Mouse (Mus musculus) T-helper 1 cell (primary cell): ENCODE results near the gene Wdr41.

Experiments used
- in situ Hi-C: fragments of 300-600 bp; cut with MboI, MseI; formaldehyde crosslinking; loops from one replicate; pipeline ENCODE4 v1.15.1; 2025; ENCODE audit warnings: high pct_unique_total_duplicates

The Wdr41 gene

DNA sequence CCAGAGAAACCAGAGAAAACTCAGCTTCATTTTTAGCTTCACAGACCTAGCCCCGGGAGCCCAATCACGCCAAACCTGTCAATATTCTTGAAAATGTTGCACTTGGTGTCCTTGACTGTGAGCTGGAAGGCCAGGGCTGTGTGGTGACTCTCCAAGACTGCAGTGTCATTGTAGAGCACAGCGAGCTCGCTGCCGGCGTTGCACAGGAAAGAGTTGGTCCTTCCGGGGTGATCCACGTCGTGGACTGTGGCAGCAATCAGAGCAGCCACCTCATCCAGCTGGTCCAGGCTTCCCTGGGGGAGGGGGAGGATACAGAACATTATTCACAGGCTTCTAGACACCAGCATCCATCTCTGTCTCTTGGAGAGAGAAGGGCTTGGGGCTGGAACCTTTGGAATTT lies 58.0 kb downstream of the Wdr41 start:
- in situ Hi-C loops, result no loop called here

- in situ Hi-C loops, result no loop called here
Measured at GRCm38 (mm10) chr13:95034715-95035114, 58.6 kb downstream of the Wdr41 start.

- in situ Hi-C loops, result no loop called here
Measured at GRCm38 (mm10) chr13:95038200-95038599, 62.1 kb downstream of the Wdr41 start.

- in situ Hi-C loops, result loop anchor here (10.0 kb wide), 1 partner anchor 1235 kb away; no protein-coding TSS in a partner anchor
Measured at GRCm38 (mm10) chr13:95040140-95040738, 64.1 kb downstream of the Wdr41 start.

GRCm38 (mm10) chr13:95044108-95044507 lies 68.0 kb downstream of the Wdr41 start:
- in situ Hi-C loops, result loop anchor here (10.0 kb wide), 1 partner anchor 1231 kb away; no protein-coding TSS in a partner anchor

DNA sequence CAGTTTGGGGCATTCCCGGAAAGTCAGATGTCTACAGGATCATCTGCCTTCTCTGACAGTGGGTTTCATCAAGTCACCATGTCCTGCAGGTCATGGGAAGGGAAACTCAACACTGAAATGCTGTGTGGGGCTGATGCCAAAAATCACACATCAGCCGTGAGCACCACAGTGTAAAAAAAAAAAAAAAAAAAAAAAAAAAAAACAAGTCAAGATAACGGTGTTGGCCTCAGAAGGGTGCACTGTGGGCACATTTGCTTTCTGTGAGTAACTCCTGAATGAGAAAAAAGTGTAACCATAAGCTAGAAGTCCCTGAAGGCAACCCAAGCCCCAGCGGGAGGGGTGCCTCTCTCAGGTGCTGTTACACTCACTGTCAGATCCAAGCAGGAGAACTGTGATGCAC lies 74.3 kb downstream of the Wdr41 start:
- in situ Hi-C loops, result no loop called here

DNA sequence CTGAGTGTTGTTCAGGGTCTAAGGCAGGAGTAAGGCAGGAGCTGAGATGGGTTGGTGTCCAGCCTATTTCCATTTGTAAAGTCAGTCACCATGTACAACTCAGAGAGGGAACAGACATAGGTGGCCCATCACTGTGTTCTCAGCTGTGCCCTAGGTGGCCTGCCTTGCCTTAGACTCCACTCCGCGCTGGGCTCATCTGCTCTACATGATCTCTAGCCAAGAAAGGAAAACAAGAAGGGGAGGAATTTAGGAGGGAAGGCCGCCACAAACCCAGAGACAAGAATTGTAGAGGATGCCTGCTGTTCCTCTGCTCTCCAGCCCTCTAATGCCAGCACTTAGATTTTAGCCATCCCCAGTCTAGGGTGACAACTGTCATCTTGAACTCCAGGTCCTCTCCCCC lies 76.3 kb downstream of the Wdr41 start:
- in situ Hi-C loops, result no loop called here

DNA sequence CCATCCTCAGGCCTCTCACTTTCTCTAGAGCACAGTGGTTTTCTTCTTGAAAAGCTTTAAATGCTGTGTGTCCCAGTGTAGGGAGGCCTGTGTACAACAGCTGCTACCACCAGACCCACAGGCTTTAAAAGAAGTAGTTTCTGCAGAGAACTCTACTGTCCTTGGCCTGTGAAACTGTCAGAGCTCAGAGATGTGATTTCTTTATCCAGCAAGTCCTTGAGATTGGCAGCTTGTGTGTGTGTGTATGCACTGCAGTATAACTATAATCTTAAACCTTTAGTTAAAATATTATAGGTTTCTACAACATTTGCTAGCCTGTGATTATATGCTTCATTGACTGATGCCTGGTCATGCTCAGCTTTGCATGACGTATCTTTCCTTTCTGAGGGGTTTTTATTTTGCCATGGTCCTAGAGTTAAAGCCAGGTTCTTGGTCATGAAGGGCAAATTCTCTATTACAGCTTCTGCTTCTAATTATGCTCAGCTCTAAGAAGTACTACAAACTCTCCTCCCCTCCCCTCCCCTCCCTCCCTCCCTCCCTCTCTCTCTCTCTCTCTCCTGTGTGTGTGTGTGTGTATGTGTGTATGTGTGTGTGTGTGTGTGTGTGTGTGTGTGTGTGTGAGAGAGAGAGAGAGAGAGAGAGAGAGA lies 79.7 kb downstream of the Wdr41 start:
- in situ Hi-C loops, result no loop called here

DNA sequence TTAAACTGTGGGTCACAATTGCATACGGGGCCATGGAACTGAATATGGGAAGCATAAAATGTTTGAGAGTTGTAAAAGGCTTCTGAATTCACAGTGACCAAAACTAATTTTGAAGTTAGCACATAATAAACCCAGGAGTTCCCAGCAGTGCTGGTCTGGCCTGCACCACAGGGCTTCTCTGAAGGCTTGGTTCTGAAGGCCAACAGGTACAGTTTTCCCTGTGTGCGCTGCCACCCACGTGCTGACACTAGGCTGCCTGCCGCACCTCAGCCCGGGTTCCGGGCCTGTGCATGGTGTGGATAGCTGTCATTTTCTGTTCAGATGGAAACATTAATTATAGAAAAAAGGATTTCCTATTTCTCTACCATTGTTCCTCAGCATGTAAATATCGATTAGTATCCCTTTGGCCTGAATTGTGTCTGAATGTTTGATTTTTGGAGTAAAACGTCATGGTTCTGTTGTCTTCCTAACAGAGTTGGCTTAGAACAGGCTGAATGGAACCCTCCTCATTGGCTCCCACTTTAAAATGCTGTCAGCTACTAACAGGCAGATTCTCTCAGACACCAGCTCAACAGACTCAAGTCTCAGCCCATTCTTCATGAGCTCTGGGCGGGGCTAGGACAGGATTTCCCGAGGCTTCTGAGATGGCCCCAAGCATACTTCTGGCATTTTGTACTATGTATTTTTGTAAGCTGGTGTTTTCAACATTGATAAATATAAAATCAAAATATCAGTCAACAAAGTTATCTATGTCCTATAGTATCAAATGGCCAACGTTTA lies 80.5 kb downstream of the Wdr41 start:
- in situ Hi-C loops, result no loop called here

GRCm38 (mm10) chr13:95058885-95059284 lies 82.7 kb downstream of the Wdr41 start:
- in situ Hi-C loops, result no loop called here

DNA sequence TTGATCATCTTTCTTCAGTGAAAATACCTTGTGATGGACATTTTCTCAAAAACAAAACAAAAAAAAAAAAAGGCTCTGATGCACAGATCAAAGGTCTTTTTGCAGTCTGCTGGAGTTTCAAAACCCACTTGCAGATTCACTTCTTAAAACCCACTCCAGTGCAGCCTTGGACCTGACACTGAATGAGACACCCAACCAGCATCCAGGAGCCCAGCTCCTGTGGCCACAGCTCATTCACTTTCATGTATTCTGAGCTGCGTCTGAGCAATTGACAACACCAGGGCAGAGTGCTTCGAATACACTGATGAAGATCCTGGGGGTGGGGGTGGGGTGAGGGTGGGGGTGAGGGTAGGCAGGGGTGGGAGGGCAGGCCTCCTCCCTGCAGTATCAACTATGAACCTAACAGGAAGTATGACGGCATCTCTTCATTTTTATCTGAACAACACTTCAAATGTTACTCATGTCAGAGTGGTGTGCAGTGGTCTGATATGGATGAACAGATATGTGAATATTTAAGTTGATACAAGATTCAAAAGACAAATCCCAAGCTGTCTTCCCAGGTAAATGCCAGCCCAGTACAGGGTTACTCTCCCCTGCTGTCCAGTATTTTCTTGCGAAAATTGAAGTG lies 87.4 kb downstream of the Wdr41 start:
- in situ Hi-C loops, result no loop called here

DNA sequence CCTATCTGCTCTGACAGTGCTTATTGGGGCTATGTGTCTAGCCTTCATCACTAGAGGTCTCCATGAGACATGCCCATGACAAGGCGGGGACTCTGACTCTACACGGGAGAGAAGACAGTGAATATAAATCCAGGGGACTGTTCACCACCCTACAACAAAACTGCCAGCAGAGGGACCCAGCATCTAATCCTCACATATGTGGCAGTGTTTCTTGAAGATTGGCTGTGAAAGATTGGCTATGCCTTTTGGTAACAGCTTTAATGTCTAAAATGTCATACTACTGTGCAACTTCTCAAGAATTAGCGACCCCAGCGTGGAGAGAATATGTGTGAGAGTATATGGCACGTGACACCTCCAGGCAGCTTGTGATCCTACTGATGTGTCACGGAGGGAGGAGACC lies 91.7 kb downstream of the Wdr41 start:
- in situ Hi-C loops, result no loop called here

DNA sequence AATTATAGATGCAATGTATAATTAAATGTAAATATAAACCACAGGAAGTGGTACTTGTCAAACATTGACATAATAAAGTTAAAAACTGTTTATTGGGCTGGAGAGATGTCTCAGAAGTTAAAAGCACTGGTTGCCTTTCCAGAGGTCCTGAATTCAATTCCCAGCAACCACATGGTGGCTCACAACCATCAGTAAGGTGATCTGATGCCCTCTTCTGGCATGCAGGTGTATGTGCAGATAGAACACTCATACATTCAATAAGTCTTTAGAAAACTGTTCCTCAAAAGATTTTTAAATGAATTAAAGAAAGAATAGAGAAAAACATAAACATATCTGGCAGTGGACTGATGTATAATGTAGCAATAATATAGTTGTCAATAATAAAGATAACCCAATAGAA lies 94.1 kb downstream of the Wdr41 start:
- in situ Hi-C loops, result no loop called here
